16 mouse cellular contexts compared by ENCODE assay signal in the genomic region with DNA sequence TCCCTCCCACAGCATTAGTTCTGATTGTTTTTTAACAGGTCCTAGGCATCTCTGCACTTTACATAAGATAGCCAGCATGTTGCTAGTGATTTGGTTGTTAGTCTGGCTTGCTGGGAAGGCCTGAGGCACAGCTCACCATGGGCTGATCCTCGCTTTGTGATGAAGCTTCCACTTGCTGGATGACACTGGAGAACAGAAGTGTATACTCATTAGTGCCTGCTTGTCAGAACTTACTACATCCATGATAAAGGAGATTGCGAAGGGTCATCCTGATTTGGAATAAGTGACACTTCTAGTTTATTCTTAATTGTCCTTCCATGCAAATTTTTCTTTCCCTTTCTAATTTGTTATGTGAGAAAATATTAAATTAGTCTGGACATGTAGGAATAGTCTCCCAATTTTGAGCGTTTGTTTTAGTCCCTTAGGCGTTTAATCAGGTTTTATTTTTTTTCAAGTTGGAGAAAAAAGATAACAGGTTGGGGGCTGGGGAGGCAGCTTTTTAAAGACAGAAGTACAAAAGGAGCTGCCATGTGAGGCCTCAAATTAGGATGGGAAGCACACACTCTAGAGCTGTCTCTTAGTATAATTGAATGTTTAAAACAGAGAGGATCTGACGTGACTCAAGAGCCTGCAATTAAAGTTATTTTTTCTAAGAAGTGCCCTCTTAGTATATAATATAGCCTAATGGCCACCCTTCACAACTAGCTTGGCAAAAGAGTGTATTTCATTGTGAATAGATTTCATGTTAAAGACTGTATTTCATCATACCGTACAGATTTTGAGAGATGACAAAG.
"Had no signal": no experiment of that assay in that cellular context is flagged by ENCODE, and none has a peak within 500 bp of the region (broad histone marks: within the 10 kb centered on the region; RNA-seq: fewer than 3 reads in every experiment).

No protein-coding gene starts in this region.

- H3K4me2 ChIP-seq: kidney, embryonic 15.5 days; liver, embryonic 11.5 days; liver, embryonic 15.5 days; lung, embryonic 14.5 days; midbrain, embryonic 12.5 days; neural tube, embryonic 13.5 days had no signal

- H3K36me3 ChIP-seq: kidney, embryonic 15.5 days; limb, embryonic 10.5 days; liver, embryonic 15.5 days; midbrain, embryonic 12.5 days; neural tube, embryonic 13.5 days had no signal

- H3K27me3 ChIP-seq: liver, embryonic 15.5 days; neural tube, embryonic 13.5 days had no signal

- H3K9me3 ChIP-seq: kidney, embryonic 15.5 days; limb, embryonic 10.5 days; liver, embryonic 15.5 days; midbrain, embryonic 12.5 days; neural tube, embryonic 13.5 days had no signal

- H3K27ac ChIP-seq: kidney, embryonic 15.5 days; left cerebral cortex, adult 2 months; limb, embryonic 10.5 days; liver, embryonic 15.5 days; midbrain, embryonic 12.5 days; neural tube, embryonic 13.5 days had no signal

- H3K4me3 ChIP-seq: kidney, embryonic 15.5 days; left cerebral cortex, adult 2 months; limb, embryonic 10.5 days; liver, embryonic 15.5 days; midbrain, embryonic 12.5 days; neural tube, embryonic 13.5 days had no signal

- H3K4me1 ChIP-seq: kidney, embryonic 15.5 days; limb, embryonic 10.5 days; liver, embryonic 15.5 days; midbrain, embryonic 12.5 days had no signal

- DNase-seq: kidney, adult 2 months; kidney, postnatal 14 days; lung, embryonic 14.5 days; lung, postnatal 10 days; lung, postnatal 4 days; right cerebral cortex, postnatal 4 days; spleen, adult 18-20 months; thymus, adult 18-20 months; thymus, postnatal 25 days had no signal

- H3K9ac ChIP-seq: kidney, embryonic 15.5 days; liver, embryonic 15.5 days; lung, embryonic 14.5 days; midbrain, embryonic 12.5 days; neural tube, embryonic 13.5 days had no signal
